Mouse (Mus musculus) cerebellum, postnatal 10 days (tissue): ENCODE measurements at regions not wholly inside any gene's neighbourhood (a gene's known extent, or its start where the extent isn't known, plus 50 kb on each side); places are given as distances from the start of the nearest gene placed in this dataset.
"Not testable (repeated sequence)": the region's sequence is repeated elsewhere in the genome, so short reads cannot be mapped to it uniquely, and the experiment has no call there.

ENCODE experiments used
- DNase-seq, 2 experiments: peaks; one replicate each; pipeline ENCODE4 v3.0.0; 2021; ENCODE audit warnings: mixed read lengths in 2 of 2

GRCm38 (mm10) chr5:64587895-64588738, 215.1 kb upstream of the Klf3 start:
- DNase-seq: no peak

- not testable (repeated sequence) for DNase-seq
These were observed 214.4 kb upstream of the Klf3 start for GRCm38 (mm10) chr5:64588768-64589167.

- no peak for DNase-seq
These were observed 213.2 kb upstream of the Klf3 start for GRCm38 (mm10) chr5:64590036-64590435.

- no peak for DNase-seq
These were observed 212.4 kb upstream of the Klf3 start for GRCm38 (mm10) chr5:64590747-64591146.

GRCm38 (mm10) chr5:64591792-64592191, 211.4 kb upstream of the Klf3 start:
- no peak for DNase-seq

GRCm38 (mm10) chr5:64595220-64595619, 208.0 kb upstream of the Klf3 start:
- no peak for DNase-seq

GRCm38 (mm10) chr5:64595751-64596344, 207.3 kb upstream of the Klf3 start:
- DNase-seq: no peak

- DNase-seq: no peak
These were observed 206.2 kb upstream of the Klf3 start for GRCm38 (mm10) chr5:64597021-64597420.

- no peak for DNase-seq
These were observed 205.7 kb upstream of the Klf3 start for GRCm38 (mm10) chr5:64597451-64597850.

GRCm38 (mm10) chr5:64598606-64599005, 204.6 kb upstream of the Klf3 start:
- DNase-seq: no peak

GRCm38 (mm10) chr5:64599015-64599414, 204.2 kb upstream of the Klf3 start:
- no peak for DNase-seq

GRCm38 (mm10) chr5:64599865-64600288, 203.3 kb upstream of the Klf3 start:
- DNase-seq: peak; percentile 63 to 70

GRCm38 (mm10) chr5:64600392-64600791, 202.8 kb upstream of the Klf3 start:
- no peak for DNase-seq

GRCm38 (mm10) chr5:64600811-64601210, 202.4 kb upstream of the Klf3 start:
- DNase-seq: no peak

- no peak for DNase-seq
These were observed 201.9 kb upstream of the Klf3 start for GRCm38 (mm10) chr5:64601285-64601684.

GRCm38 (mm10) chr5:64601832-64602231, 201.4 kb upstream of the Klf3 start:
- DNase-seq: no peak

- DNase-seq: no peak
These were observed 200.7 kb upstream of the Klf3 start for GRCm38 (mm10) chr5:64602356-64602936.

GRCm38 (mm10) chr5:64602996-64603755, 200.0 kb upstream of the Klf3 start:
- no peak for DNase-seq

- no peak for DNase-seq
These were observed 198.0 kb upstream of the Klf3 start for GRCm38 (mm10) chr5:64605171-64605570.

- DNase-seq: no peak
These were observed 197.2 kb upstream of the Klf3 start for GRCm38 (mm10) chr5:64605991-64606390.

- no peak for DNase-seq
These were observed 193.7 kb upstream of the Klf3 start for GRCm38 (mm10) chr5:64609378-64610087.

GRCm38 (mm10) chr5:64610146-64610545, 193.0 kb upstream of the Klf3 start:
- DNase-seq: no peak
